Mouse (Mus musculus): ENCODE results near the gene Ank.

DNA sequence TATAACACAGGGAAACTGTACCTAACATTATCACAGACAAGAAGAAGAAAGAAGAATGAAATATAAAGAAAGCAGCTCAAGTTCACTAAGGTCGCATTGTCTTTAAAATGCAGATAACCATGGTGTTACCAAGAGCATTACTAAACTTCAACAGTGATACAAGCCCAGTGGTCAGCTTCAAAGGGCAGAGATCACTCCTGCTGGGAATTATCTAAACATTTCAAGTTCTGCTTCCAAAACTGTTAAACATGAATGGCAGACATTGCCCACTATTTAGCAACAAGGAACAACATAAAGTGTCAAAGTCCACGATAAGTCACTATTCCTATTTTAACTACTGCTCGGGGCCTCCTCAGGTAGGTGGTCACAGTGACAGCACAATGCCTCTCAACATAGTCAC, 138.1 kb downstream of the Ank start:
- TF ChIP-seq CTCF (IDR thresholded peaks at IDR 0.05; ENCODE audit: insufficient read depth, low read depth, low read length) (no peak), POLR2A (IDR thresholded peaks at IDR 0.05; ENCODE audit: insufficient read depth, low read depth, low read length) (no peak)

Data from olfactory bulb, adult 2 months (tissue).